Mouse (Mus musculus) neutrophil, adult 5-6 weeks (primary cell): Measurements from ENCODE around the gene Klhl1. TPM values are rescaled to one million over a fixed set of nuclear protein-coding genes. Genes with fewer than 3 reads are reported as not detected.

ENCODE experiments used
- ATAC-seq: fragments of 151-379, 151-347 bp; 2 replicates; pipeline ENCODE4 v1.8.0; 2017; ENCODE audit warnings: mild to moderate bottlenecking, moderate TSS enrichment; ENCODE audit not compliant: insufficient number of reproducible peaks, poor library complexity, low FRiP score, severe bottlenecking; ENCODE audit errors: extremely low read depth
- total RNA-seq: library from RNA; stranded (forward); fragments of 200-1000 nt; gene quantifications from 2 replicates; pipeline ENCODE4 v1.2.3, GENCODE M21; 2017

The Klhl1 gene
- total RNA-seq, 1 experiment from 2014 or later, result not detected

DNA sequence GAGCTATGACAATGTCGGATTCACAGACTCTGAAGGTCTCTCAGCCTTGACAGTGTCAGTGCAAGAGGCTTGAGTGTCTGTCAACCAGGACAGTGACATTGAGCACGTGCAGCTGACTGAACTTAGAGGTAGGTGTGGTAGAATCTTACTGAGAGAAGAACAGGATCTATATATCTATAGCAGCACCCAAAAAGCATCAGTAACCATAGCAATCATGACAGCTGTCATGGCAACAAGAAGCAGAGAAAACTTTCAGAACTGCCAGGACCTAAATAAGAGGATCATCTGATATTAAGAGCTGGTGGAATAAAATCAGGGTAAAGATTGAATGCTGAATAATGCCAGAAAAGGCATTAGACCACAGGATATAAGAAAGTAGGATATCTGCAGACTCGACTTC is 453.0 kb downstream of the Klhl1 start:
- no peak for ATAC-seq
